Mouse (Mus musculus) left cerebral cortex, postnatal 10 days (tissue): ENCODE data around the gene Tmod2. TPM values are rescaled to one million over a fixed set of nuclear protein-coding genes. Genes with fewer than 3 reads are reported as not detected.
"Not testable (repeated sequence)": the region's sequence is repeated elsewhere in the genome, so short reads cannot be mapped to it uniquely, and the experiment has no call there.

Experiments used
- DNase-seq, 2 experiments: peaks; one replicate each; pipeline ENCODE4 v3.0.0; 2021 to 2022; ENCODE audit warnings: low spot score in 2 of 2, mixed read lengths in 1 of 2; ENCODE audit errors: extremely low spot score in 1 of 2
- intact Hi-C: fragments of 180-260 bp; cut with DNase I; formaldehyde crosslinking; loops from one replicate; pipeline ENCODE4 v1.15.1; 2025
- total RNA-seq, 2 experiments: library from RNA; stranded (reverse); gene quantifications; 2 replicates each; pipeline ENCODE4 v1.2.3; 2021

The Tmod2 gene
- 100 to 1,000 TPM; 495 to 501 TPM for total RNA-seq

- intact Hi-C loops: loop anchor here (2.0 kb wide), 1 partner anchor 14 kb away; the partner anchor contains the start of gene Lysmd2
Measured at GRCm38 (mm10) chr9:75610571-75611493, at the start of gene Tmod2. TSS of gene Tmod2 (minus strand) at chr9:75611325.

GRCm38 (mm10) chr9:75660917-75661316, 49.8 kb upstream of the Tmod2 start:
- DNase-seq: no peak
- intact Hi-C loops: no loop called here

More at GRCm38 (mm10) chr9:75610571-75611493, at the start of gene Tmod2:
- peak; percentile 70 to 79 for DNase-seq

- DNase-seq, intact Hi-C loops: not testable (repeated sequence)
Measured at GRCm38 (mm10) chr9:75656456-75656855, 45.3 kb upstream of the Tmod2 start.

GRCm38 (mm10) chr9:75653981-75654911, 43.1 kb upstream of the Tmod2 start:
- intact Hi-C loops: no loop called here
- no peak for DNase-seq

- intact Hi-C loops: no loop called here
- no peak for DNase-seq
Measured at GRCm38 (mm10) chr9:75645405-75645804, 34.3 kb upstream of the Tmod2 start.

GRCm38 (mm10) chr9:75634226-75634625, 23.1 kb upstream of the Tmod2 start:
- DNase-seq: peak in 1 of 2 experiments; percentile 40
- intact Hi-C loops: no loop called here

GRCm38 (mm10) chr9:75633603-75634002, 22.5 kb upstream of the Tmod2 start:
- intact Hi-C loops: no loop called here

GRCm38 (mm10) chr9:75632902-75633301, 21.8 kb upstream of the Tmod2 start:
- DNase-seq: peak in 1 of 2 experiments; percentile 34
- intact Hi-C loops: no loop called here

More at GRCm38 (mm10) chr9:75633603-75634002, 22.5 kb upstream of the Tmod2 start:
- no peak for DNase-seq

- DNase-seq: no peak
Measured at GRCm38 (mm10) chr9:75632111-75632510, 21.0 kb upstream of the Tmod2 start.

GRCm38 (mm10) chr9:75630823-75631454, 19.8 kb upstream of the Tmod2 start:
- no peak for DNase-seq
- intact Hi-C loops: no loop called here

More at GRCm38 (mm10) chr9:75632111-75632510, 21.0 kb upstream of the Tmod2 start:
- intact Hi-C loops: no loop called here

GRCm38 (mm10) chr9:75626308-75626604, 15.1 kb upstream of the Tmod2 start:
- intact Hi-C loops: no loop called here
- DNase-seq: no peak

GRCm38 (mm10) chr9:75625556-75626307, 14.6 kb upstream of the Tmod2 start, which contains the start of gene Lysmd2:
TSS of gene Lysmd2 (plus strand) at chr9:75625741.
- intact Hi-C loops: loop anchor here (2.0 kb wide), 1 partner anchor 15 kb away; the partner anchor contains the start of gene Tmod2
- DNase-seq: peak in 1 of 2 experiments; percentile 84

- DNase-seq: no peak
- intact Hi-C loops: loop anchor here (2.0 kb wide), 1 partner anchor 14 kb away; the partner anchor contains the start of gene Tmod2
Measured at GRCm38 (mm10) chr9:75624983-75625555, 13.9 kb upstream of the Tmod2 start.

- DNase-seq: no peak
- intact Hi-C loops: no loop called here
Measured at GRCm38 (mm10) chr9:75621428-75621827, 10.3 kb upstream of the Tmod2 start.

GRCm38 (mm10) chr9:75619761-75620160, 8.6 kb upstream of the Tmod2 start:
- intact Hi-C loops: not testable (repeated sequence)

GRCm38 (mm10) chr9:75618836-75619400, 7.8 kb upstream of the Tmod2 start:
- intact Hi-C loops: no loop called here
- no peak for DNase-seq

More at GRCm38 (mm10) chr9:75619761-75620160, 8.6 kb upstream of the Tmod2 start:
- not testable (repeated sequence) for DNase-seq

GRCm38 (mm10) chr9:75616560-75616959, 5.4 kb upstream of the Tmod2 start:
- DNase-seq: no peak
- intact Hi-C loops: no loop called here
